Mouse (Mus musculus) MEL (cell line): ENCODE results near the gene Bri3bp. TPM values are rescaled to one million over a fixed set of nuclear protein-coding genes. Genes with fewer than 3 reads are reported as not detected.

Experiments
- DNase-seq: peaks from one replicate; pipeline ENCODE4 v3.0.0; 2011; ENCODE audit warnings: low read depth, low spot score
- H3K27ac ChIP-seq: 2 replicates; pipeline ENCODE4 v1.5.1; 2012; ENCODE audit warnings: low read depth, mild to moderate bottlenecking, control low read depth, low read length, moderate library complexity; ENCODE audit not compliant: control insufficient read depth
- H3K27me3 ChIP-seq, 2 experiments: fragments of 150-350 bp in 1 of 2; sonication (generic) in 1 of 2; 2 replicates each; pipeline ENCODE4 v1.6.1; 2012; ENCODE audit warnings: low read length in 2 of 2, mild to moderate bottlenecking in 2 of 2, improper control_type of control experiment in 1 of 2, moderate library complexity in 1 of 2; ENCODE audit not compliant: insufficient read depth in 2 of 2, control insufficient read depth in 1 of 2
- H3K36me3 ChIP-seq, 2 experiments: 2 replicates each; pipeline ENCODE4 v1.6.1; 2012 to 2014; ENCODE audit warnings: low read length in 2 of 2, improper control_type of control experiment in 1 of 2, inconsistent platforms in 1 of 2, mild to moderate bottlenecking in 1 of 2; ENCODE audit not compliant: insufficient read depth in 2 of 2, control insufficient read depth in 1 of 2
- H3K4me1 ChIP-seq, 2 experiments: fragments of 150-350 bp in 1 of 2; sonication (generic) in 1 of 2; 2 replicates each; pipeline ENCODE4 v1.6.1; 2012; ENCODE audit warnings: low read length in 2 of 2, improper control_type of control experiment in 1 of 2, mild to moderate bottlenecking in 1 of 2; ENCODE audit not compliant: insufficient read depth in 2 of 2, control insufficient read depth in 1 of 2
- H3K4me3 ChIP-seq, 2 experiments: fragments of 150-350 bp in 1 of 2; sonication (generic) in 1 of 2; 2 replicates each; pipeline ENCODE4 v1.5.1; 2012; ENCODE audit warnings: low read depth in 2 of 2, low read length in 2 of 2, mild to moderate bottlenecking in 2 of 2, moderate library complexity in 2 of 2, control low read depth in 1 of 2, improper control_type of control experiment in 1 of 2; ENCODE audit not compliant: control insufficient read depth in 1 of 2, insufficient read depth in 1 of 2
- H3K79me2 ChIP-seq: 2 replicates; pipeline ENCODE4 v1.6.1; 2012; ENCODE audit warnings: mild to moderate bottlenecking, low read length, moderate library complexity; ENCODE audit not compliant: control insufficient read depth, poor library complexity, insufficient read depth
- H3K9ac ChIP-seq: 2 replicates; pipeline ENCODE4 v1.6.1; 2012; ENCODE audit warnings: low read depth, mild to moderate bottlenecking, control low read depth, low read length, moderate library complexity; ENCODE audit not compliant: control insufficient read depth, poor library complexity, severe bottlenecking
- H3K9me3 ChIP-seq: fragments of 150-350 bp; sonication (generic); replicated peaks from 2 replicates; pipeline ENCODE4 v1.6.1; 2012; ENCODE audit warnings: mild to moderate bottlenecking, low read length, improper control_type of control experiment, moderate library complexity; ENCODE audit not compliant: insufficient read depth
- CHD2 ChIP-seq: IDR thresholded peaks from 2 replicates; pipeline ENCODE4 v1.6.1; 2011; ENCODE audit warnings: low read length, improper control_type of control experiment
- CTCF ChIP-seq, 3 experiments: IDR thresholded peaks in 2 of 3; conservative IDR thresholded peaks in 1 of 3; 2 replicates each; pipeline ENCODE4 v1.5.1; 2011 to 2012; ENCODE audit warnings: low read length in 3 of 3, low read depth in 2 of 3, mild to moderate bottlenecking in 2 of 3, improper control_type of control experiment in 1 of 3, inconsistent platforms in 1 of 3, mixed read lengths in 1 of 3, moderate library complexity in 1 of 3; ENCODE audit not compliant: control insufficient read depth in 1 of 3, insufficient read depth in 1 of 3, poor library complexity in 1 of 3, severe bottlenecking in 1 of 3
- EP300 ChIP-seq, 2 experiments: IDR thresholded peaks; 2 replicates each; pipeline ENCODE4 v1.6.1; 2011; ENCODE audit warnings: improper control_type of control experiment in 2 of 2, low read length in 2 of 2, low read depth in 1 of 2, mild to moderate bottlenecking in 1 of 2
- GABPA ChIP-seq: IDR thresholded peaks from 2 replicates; pipeline ENCODE4 v1.6.1; 2012; ENCODE audit warnings: low read depth, mild to moderate bottlenecking, inconsistent platforms, low read length, improper control_type of control experiment, moderate library complexity
- JUND ChIP-seq: IDR thresholded peaks from 2 replicates; pipeline ENCODE4 v1.6.1; 2011; ENCODE audit warnings: low read depth, mild to moderate bottlenecking, improper control_type of control experiment, low read length
- MAZ ChIP-seq: IDR thresholded peaks from 2 replicates; pipeline ENCODE4 v1.6.1; 2012; ENCODE audit warnings: low read depth, mild to moderate bottlenecking, inconsistent platforms, low read length, improper control_type of control experiment
- MXI1 ChIP-seq: IDR thresholded peaks from 2 replicates; pipeline ENCODE4 v1.6.1; 2011; ENCODE audit warnings: mild to moderate bottlenecking, low read depth, low read length, improper control_type of control experiment
- MYC ChIP-seq: IDR thresholded peaks from 2 replicates; pipeline ENCODE4 v1.6.1; 2011; ENCODE audit warnings: low read depth, mild to moderate bottlenecking, low read length, improper control_type of control experiment, moderate library complexity
- POLR2A ChIP-seq, 2 experiments: IDR thresholded peaks; 2 replicates each; pipeline ENCODE4 v1.6.1; 2011 to 2012; ENCODE audit warnings: low read length in 2 of 2, mild to moderate bottlenecking in 2 of 2, control low read depth in 1 of 2, improper control_type of control experiment in 1 of 2, low read depth in 1 of 2, moderate library complexity in 1 of 2; ENCODE audit not compliant: control insufficient read depth in 1 of 2, insufficient read depth in 1 of 2, poor library complexity in 1 of 2
- POLR2AphosphoS5 ChIP-seq: IDR thresholded peaks from 2 replicates; pipeline ENCODE4 v1.6.1; 2012; ENCODE audit warnings: low read depth, borderline replicate concordance, mild to moderate bottlenecking, inconsistent platforms, low read length, moderate library complexity, mixed read lengths
- RAD21 ChIP-seq: IDR thresholded peaks from 2 replicates; pipeline ENCODE4 v1.6.1; 2011; ENCODE audit warnings: mild to moderate bottlenecking, low read depth, low read length, improper control_type of control experiment
- SIN3A ChIP-seq: IDR thresholded peaks from 2 replicates; pipeline ENCODE4 v1.6.1; 2012; ENCODE audit warnings: low read length, improper control_type of control experiment, inconsistent platforms
- USF1 ChIP-seq: IDR thresholded peaks from 2 replicates; pipeline ENCODE4 v1.6.1; 2014; ENCODE audit warnings: low read depth, mild to moderate bottlenecking, inconsistent platforms, low read length, improper control_type of control experiment, moderate library complexity
- ZKSCAN1 ChIP-seq: IDR thresholded peaks from 2 replicates; pipeline ENCODE4 v1.6.1; 2012; ENCODE audit warnings: low read depth, mild to moderate bottlenecking, inconsistent platforms, low read length, improper control_type of control experiment, moderate library complexity
- polyA plus RNA-seq, 2 experiments: library from polyadenylated mRNA; stranded (reverse) in 1 of 2; unstranded in 1 of 2; fragments of >175 nt in 1 of 2; fragments of >200 nt in 1 of 2; gene quantifications; 2 replicates each; pipeline versions ENCODE4 v1.2.1 to v1.2.4; 2012; ENCODE audit warnings: low replicate concordance in 2 of 2, low read depth in 1 of 2; ENCODE audit not compliant: insufficient read length in 2 of 2, insufficient read depth in 1 of 2, missing spikeins in 1 of 2
- total RNA-seq: library from RNA; depleted of rRNA; stranded (reverse); fragments of 300-350 nt; gene quantifications from 2 replicates; pipeline ENCODE4 v1.2.3, GENCODE M21; 2012

Gene Bri3bp
- total and polyA plus RNA-seq, 3 experiments: 73.7 to 264 (median 87.6) TPM

DNA sequence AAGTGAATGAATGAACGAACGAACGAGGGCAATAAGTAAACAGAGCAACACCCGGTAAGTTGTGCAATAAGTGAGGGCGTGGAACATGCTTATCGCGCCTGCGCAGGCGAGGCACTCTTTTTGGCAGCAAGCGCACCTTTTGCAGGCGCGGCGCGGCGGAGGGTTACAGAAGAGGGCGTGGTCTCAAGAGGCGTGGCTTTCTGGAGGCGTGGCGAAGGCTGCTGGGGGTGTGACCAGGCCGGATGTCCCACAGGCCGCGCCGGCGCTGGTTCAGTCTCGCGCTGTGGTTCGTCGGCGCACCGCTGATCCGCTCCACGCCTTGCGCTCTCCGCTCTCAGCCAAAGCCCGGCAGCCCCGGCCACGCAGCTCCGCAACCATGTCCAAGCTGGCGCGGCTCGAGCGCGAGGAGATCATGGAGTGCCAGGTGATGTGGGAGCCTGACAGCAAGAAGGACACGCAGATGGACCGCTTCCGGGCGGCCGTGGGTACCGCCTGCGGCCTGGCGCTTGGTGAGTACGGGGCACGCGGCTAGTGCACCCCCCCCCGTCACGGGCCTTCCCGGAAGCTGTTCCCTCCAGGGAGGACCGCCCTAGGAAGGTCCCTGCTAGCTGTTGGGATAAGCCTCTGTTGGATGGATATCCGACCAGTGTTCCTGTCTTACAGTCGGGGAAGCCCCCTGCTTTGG is 34.4 kb downstream of the Bri3bp start, which contains the start of gene Aacs (continued):
- no peak for TF ChIP-seq GABPA
- peak; percentile 93 for TF ChIP-seq MXI1
- peak; percentile 66 for TF ChIP-seq USF1
- peak; percentile 78 to 98; a peak in 3 of 4 replicates for TF ChIP-seq POLR2A (IDR thresholded peaks at IDR 0.05; ENCODE audit: control insufficient read depth in 1 of 2, insufficient read depth in 1 of 2, low read depth in 1 of 2, low read length in 2 of 2, poor library complexity in 1 of 2)
- TF ChIP-seq JUND: no peak
- TF ChIP-seq CHD2: no peak
- TF ChIP-seq MAZ: 0 out of 2 replicates have a peak, but pooled peaks have one; percentile 56
- TF ChIP-seq RAD21: no peak
- peak in 1 of 2 experiments; percentile 62; a peak in 2 of 4 replicates for TF ChIP-seq EP300 (IDR thresholded peaks at IDR 0.05; ENCODE audit: low read depth in 1 of 2, low read length in 2 of 2)
- TF ChIP-seq MYC: peak; percentile 93
- TF ChIP-seq POLR2AphosphoS5: no peak
- TF ChIP-seq ZKSCAN1: no peak

DNA sequence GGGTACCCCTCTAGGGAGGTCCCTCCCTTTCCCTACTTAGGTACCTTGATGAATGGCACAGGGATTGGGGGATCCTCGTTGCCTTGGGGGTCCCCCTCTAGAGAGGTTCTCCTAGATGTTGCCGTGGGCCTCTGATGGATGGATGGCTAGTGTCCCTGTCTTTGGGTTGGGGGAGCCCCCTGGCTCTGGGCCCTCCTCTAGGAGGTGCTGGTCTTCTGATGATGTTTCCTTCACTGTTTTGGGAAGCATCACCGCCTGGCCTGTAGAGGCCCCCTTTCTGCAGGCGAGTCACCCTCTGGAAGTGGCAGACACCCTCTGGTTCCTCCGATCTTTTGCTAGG is 34.9 kb downstream of the Bri3bp start:
- peaks cover 0 to 2% of the 10 kb centered on the region in 2 experiments; a peak in 2 of 4 replicates for H3K36me3 ChIP-seq
- H3K27ac ChIP-seq: peak overlapping the region; percentile 54
- DNase-seq: peak; percentile 52
- peak overlapping the region; percentile 73 to 90 for H3K4me3 ChIP-seq
- peaks cover 33% of the 10 kb centered on the region for H3K79me2 ChIP-seq
- TF ChIP-seq RAD21 (no peak), CTCF (IDR thresholded peaks at IDR 0.05 in 2 of 3, conservative IDR thresholded peaks at IDR 0.05 in 1 of 3; ENCODE audit: control insufficient read depth in 1 of 3, insufficient read depth in 1 of 3, low read depth in 2 of 3, low read length in 3 of 3, poor library complexity in 1 of 3, severe bottlenecking in 1 of 3) (peak in 2 of 3 experiments; percentile 6 to 26; a peak in 2 of 6 replicates), SIN3A (no peak)
- TF ChIP-seq, all 39 proteins: peak for 1
- Histone ChIP-seq H3K4me1 (peaks cover 0 to 15% of the 10 kb centered on the region in 2 experiments; a peak in 1 of 4 replicates), H3K9me3 (no peaks in the 10 kb centered on the region), H3K27me3 (no peaks in the 10 kb centered on the region), H3K9ac (peak overlapping the region; percentile 83)

DNA sequence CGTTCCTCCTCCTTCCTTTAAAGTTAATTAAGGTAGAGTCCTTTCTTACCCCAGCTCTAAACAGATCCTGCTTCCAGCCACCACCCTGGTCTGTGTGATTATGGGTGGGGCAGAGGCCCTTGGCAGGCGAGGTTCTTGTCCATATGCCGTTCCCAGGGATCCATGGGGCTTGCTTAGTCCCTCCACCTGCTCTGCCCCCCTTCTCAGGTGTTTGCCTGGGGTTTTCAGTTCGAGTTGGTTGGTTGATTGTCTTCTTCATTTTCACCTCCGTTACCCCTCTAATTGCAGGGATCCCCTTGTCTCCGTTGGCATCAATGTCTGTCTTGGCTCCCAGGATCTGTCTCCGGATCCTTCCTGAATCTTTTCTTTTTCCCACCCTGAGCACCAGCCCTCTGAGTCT is 35.4 kb downstream of the Bri3bp start:
- Histone ChIP-seq H3K9ac (peak overlapping the region; percentile 83), H3K9me3 (no peaks in the 10 kb centered on the region), H3K36me3 (peaks cover 0 to 2% of the 10 kb centered on the region in 2 experiments; a peak in 2 of 4 replicates), H3K4me3 (peak overlapping the region; percentile 73 to 90; a peak in 3 of 4 replicates), H3K79me2 (peaks cover 33% of the 10 kb centered on the region), H3K27ac (no peak overlapping the region), H3K4me1 (peaks cover 0 to 18% of the 10 kb centered on the region in 2 experiments; a peak in 1 of 4 replicates), H3K27me3 (no peaks in the 10 kb centered on the region)
- DNase-seq: no peak
- TF ChIP-seq MAZ: 0 out of 2 replicates have a peak, but pooled peaks have one; percentile 6
- no peak for TF ChIP-seq ZKSCAN1
